Mouse (Mus musculus): Measurements from ENCODE around the gene Jakmip3. TPM values are rescaled to one million over a fixed set of nuclear protein-coding genes. Genes with fewer than 3 reads are reported as not detected.

Gene Jakmip3
- polyA plus RNA-seq, 1 experiment from 2014 or later: not detected

DNA sequence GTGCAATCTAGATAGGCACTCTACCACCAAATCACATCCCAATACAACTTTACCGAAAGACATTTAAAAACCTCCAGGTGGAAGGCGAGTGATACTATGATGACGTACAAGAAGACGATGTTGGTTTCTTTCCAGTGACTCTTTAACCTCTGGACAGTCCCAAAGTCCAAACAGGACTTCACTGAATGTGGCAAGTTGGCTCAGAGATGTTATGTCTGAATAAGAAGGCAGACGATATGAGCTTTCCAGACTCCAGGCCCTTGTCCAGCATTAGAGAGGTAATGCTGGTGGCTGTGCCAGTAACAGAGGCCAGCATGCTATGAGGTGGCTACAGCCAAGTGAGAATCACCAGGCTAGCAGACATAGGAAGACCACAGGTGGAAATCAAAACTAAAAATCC, 23.2 kb downstream of the Jakmip3 start:
- Histone ChIP-seq H3K4me2 (ENCODE audit: low read depth, low read length) (no peak overlapping the region), H3K4me1 (ENCODE audit: control insufficient read depth, low read depth, low read length) (no peaks in the 10 kb centered on the region), H3K27me3 (ENCODE audit: control insufficient read depth, insufficient read depth, low read depth, low read length) (no peaks in the 10 kb centered on the region), H3K36me3 (ENCODE audit: control insufficient read depth, insufficient read depth) (no peaks in the 10 kb centered on the region), H3K27ac (ENCODE audit: low read length) (no peak overlapping the region), H3K4me3 (ENCODE audit: low read depth, low read length) (no peak overlapping the region), H3K9ac (ENCODE audit: low read depth, low read length) (no peak overlapping the region), H3K9me3 (replicated peaks; ENCODE audit: control insufficient read depth, low read length) (no peaks in the 10 kb centered on the region)
- 64% methylated on average over 5 of the region's 5 CpGs for WGBS (ENCODE audit: insufficient replicate concordance)
- no peak for ATAC-seq (ENCODE audit: low read depth)

DNA sequence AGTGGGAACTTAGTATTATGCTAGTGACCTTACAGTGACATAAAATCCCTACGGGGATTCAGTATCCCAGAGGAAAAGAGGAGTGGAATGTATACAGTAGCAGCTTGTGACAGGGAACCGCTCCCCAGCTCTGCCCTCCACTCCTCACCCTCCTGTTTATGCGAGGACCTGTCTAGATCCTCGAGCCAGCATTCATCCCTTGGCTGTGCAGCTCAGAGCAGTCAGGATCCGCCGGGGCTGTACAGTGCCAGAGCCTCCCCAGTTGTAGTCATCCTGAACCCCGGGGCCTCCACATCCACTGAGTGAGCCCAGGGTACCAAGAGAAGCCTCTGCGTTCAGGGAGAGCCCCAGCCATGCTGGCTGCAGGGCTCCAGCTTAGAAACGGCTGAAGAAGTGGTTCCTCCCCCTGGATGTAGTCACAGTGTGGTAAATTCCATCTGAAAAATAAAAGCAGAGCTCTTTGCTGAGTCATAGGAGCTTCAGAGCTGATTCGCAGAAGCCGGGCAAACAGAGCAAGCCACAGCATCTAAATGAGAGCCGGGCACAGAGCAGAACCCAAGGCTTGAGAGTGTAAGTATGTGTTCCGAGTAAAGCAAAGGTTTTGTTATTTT, 27.6 kb downstream of the Jakmip3 start:
- Histone ChIP-seq H3K9me3 (replicated peaks; ENCODE audit: control insufficient read depth, low read length) (no peaks in the 10 kb centered on the region), H3K4me2 (ENCODE audit: low read depth, low read length) (no peak overlapping the region), H3K27ac (ENCODE audit: low read length) (no peak overlapping the region), H3K9ac (ENCODE audit: low read depth, low read length) (no peak overlapping the region), H3K4me1 (ENCODE audit: control insufficient read depth, low read depth, low read length) (no peaks in the 10 kb centered on the region), H3K36me3 (ENCODE audit: control insufficient read depth, insufficient read depth) (no peaks in the 10 kb centered on the region), H3K4me3 (ENCODE audit: low read depth, low read length) (no peak overlapping the region), H3K27me3 (ENCODE audit: control insufficient read depth, insufficient read depth, low read depth, low read length) (no peaks in the 10 kb centered on the region)
- WGBS (ENCODE audit: insufficient replicate concordance): 50% methylated on average over 13 of the region's 13 CpGs
- no peak for ATAC-seq (ENCODE audit: low read depth)

DNA sequence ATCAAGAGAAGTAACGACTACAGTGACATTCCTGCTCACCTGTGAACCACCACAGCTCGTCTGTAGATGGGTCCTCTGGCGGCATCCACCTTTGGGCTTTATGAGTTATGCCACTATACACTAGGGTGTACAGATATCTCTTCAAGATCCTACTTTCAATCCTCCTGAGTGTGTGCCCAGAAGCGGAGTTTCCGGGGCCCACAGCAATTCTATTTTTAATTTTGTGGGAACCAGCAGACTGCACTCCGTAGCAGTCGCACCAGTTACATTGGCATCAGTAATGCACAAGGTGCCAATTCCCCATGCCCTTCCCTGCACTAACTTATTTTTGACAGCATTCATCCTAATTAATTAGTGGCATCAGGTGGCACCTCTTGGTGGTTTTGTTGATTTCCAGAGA, 37.0 kb downstream of the Jakmip3 start:
- Histone ChIP-seq H3K27ac (ENCODE audit: low read length) (no peak overlapping the region), H3K4me1 (ENCODE audit: control insufficient read depth, low read depth, low read length) (no peaks in the 10 kb centered on the region), H3K27me3 (ENCODE audit: control insufficient read depth, insufficient read depth, low read depth, low read length) (no peaks in the 10 kb centered on the region; the same call in 1 of the 2 replicates), H3K9me3 (replicated peaks; ENCODE audit: control insufficient read depth, low read length) (no peaks in the 10 kb centered on the region), H3K9ac (ENCODE audit: low read depth, low read length) (no peak overlapping the region), H3K4me3 (ENCODE audit: low read depth, low read length) (no peak overlapping the region), H3K36me3 (ENCODE audit: control insufficient read depth, insufficient read depth) (no peaks in the 10 kb centered on the region), H3K4me2 (ENCODE audit: low read depth, low read length) (no peak overlapping the region)
- ATAC-seq (ENCODE audit: low read depth): no peak
- WGBS (ENCODE audit: insufficient replicate concordance): 66% methylated on average over 7 of the region's 7 CpGs

DNA sequence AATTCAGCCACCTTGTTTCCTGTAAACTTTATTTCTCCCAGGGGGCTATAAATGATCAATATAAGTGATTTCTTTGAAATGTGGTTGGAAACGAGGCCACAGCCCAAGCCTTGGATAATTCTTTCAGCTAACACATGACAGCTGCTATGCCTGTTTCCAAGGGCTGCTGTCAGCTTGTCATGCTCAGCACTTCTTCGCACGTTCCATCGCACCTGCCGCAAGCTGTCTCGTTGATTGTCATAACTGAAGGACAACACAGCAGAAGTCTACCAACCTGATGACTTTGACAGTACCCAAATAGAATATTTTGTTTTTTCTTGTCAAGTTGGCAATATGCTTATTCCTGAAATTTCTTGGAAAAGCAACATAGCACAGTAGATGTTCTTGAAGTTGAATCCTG, 44.0 kb downstream of the Jakmip3 start:
- H3K9me3 ChIP-seq (replicated peaks; ENCODE audit: control insufficient read depth, low read length): no peaks in the 10 kb centered on the region
- H3K27ac ChIP-seq (ENCODE audit: low read length): no peak overlapping the region
- WGBS (ENCODE audit: insufficient replicate concordance): 67% methylated on average over 6 of the region's 6 CpGs

DNA sequence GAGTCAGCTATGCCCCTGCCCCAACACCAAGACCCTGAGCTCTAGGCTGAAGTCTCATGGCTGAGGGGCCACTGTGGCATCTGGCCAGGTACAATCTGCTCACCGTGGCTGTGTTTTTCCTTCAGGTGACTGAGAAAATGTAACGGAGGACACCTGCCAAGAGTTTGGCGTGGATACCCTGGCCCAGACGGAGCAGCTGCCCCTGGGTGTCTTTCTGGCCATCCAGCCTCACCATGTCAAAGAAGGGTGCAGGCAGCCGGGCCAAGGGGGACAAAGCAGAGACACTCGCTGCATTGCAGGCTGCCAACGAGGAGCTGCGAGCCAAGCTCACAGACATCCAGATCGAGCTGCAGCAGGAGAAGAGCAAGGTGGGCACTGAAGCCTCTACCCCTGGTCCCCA, 48.6 kb downstream of the Jakmip3 start:
- no peaks in the 10 kb centered on the region for H3K36me3 ChIP-seq (ENCODE audit: control insufficient read depth, insufficient read depth)
- no peak overlapping the region for H3K4me2 ChIP-seq (ENCODE audit: low read depth, low read length)
- H3K4me1 ChIP-seq (ENCODE audit: control insufficient read depth, low read depth, low read length): no peaks in the 10 kb centered on the region
- ATAC-seq (ENCODE audit: low read depth): no peak
- no peak overlapping the region for H3K9ac ChIP-seq (ENCODE audit: low read depth, low read length)
- H3K4me3 ChIP-seq (ENCODE audit: low read depth, low read length): no peak overlapping the region
- H3K27ac ChIP-seq (ENCODE audit: low read length): no peak overlapping the region
- H3K9me3 ChIP-seq (replicated peaks; ENCODE audit: control insufficient read depth, low read length): no peaks in the 10 kb centered on the region
- no peaks in the 10 kb centered on the region for H3K27me3 ChIP-seq (ENCODE audit: control insufficient read depth, insufficient read depth, low read depth, low read length)
- 70% methylated on average over 9 of the region's 9 CpGs for WGBS (ENCODE audit: insufficient replicate concordance)

More for the DNA sequence above, 44.0 kb downstream of the Jakmip3 start:
- H3K4me1 ChIP-seq (ENCODE audit: control insufficient read depth, low read depth, low read length): no peaks in the 10 kb centered on the region
- H3K4me3 ChIP-seq (ENCODE audit: low read depth, low read length): no peak overlapping the region
- no peak overlapping the region for H3K9ac ChIP-seq (ENCODE audit: low read depth, low read length)
- H3K27me3 ChIP-seq (ENCODE audit: control insufficient read depth, insufficient read depth, low read depth, low read length): no peaks in the 10 kb centered on the region
- ATAC-seq (ENCODE audit: low read depth): no peak
- H3K4me2 ChIP-seq (ENCODE audit: low read depth, low read length): no peak overlapping the region
- H3K36me3 ChIP-seq (ENCODE audit: control insufficient read depth, insufficient read depth): no peaks in the 10 kb centered on the region

DNA sequence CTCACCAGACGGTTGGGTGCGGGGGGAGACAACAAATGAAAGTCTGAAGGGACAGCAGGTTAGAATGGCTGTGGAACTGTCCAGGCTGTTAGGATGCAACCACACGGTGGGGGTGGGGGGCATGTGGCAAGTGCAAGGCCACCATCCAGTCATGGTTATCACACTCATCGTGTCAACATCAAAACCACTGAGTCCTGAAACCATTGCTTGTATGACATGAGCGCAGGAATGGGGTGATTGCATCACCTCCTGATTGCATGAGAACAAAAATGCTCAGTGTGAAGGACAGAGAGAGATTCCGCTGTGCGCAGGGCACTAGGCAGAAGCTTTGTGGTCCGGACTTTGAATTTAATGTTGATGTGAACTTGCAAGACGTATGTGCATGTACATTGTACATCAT, 62.2 kb downstream of the Jakmip3 start:
- no peaks in the 10 kb centered on the region for H3K36me3 ChIP-seq (ENCODE audit: control insufficient read depth, insufficient read depth)
- no peak overlapping the region for H3K27ac ChIP-seq (ENCODE audit: low read length)
- H3K27me3 ChIP-seq (ENCODE audit: control insufficient read depth, insufficient read depth, low read depth, low read length): no peaks in the 10 kb centered on the region
- H3K4me2 ChIP-seq (ENCODE audit: low read depth, low read length): no peak overlapping the region
- H3K9ac ChIP-seq (ENCODE audit: low read depth, low read length): no peak overlapping the region
- 64% methylated on average over 9 of the region's 9 CpGs for WGBS (ENCODE audit: insufficient replicate concordance)
- no peaks in the 10 kb centered on the region for H3K9me3 ChIP-seq (replicated peaks; ENCODE audit: control insufficient read depth, low read length)
- no peaks in the 10 kb centered on the region for H3K4me1 ChIP-seq (ENCODE audit: control insufficient read depth, low read depth, low read length)
- no peak for ATAC-seq (ENCODE audit: low read depth)
- no peak overlapping the region for H3K4me3 ChIP-seq (ENCODE audit: low read depth, low read length)

DNA sequence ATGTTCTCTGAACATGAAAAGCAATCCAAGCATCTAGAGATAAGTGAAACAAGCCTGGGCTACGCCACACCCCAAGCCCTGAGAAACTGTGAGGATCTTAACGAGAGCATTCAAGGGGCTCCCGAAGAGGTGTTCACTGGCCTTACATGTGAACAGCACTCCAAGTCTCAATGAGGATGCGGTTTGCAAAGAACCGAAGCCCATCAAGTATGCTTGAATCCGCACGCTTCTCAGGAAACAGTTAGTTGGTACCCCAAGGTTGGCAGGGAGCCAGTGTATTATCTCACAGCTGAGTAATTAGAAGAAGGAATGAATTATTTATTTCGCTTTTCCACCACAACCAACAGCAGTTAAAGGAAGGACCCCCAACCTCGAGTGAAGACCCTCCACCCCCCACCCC, 62.7 kb downstream of the Jakmip3 start:
- 64% methylated on average over 9 of the region's 9 CpGs for WGBS (ENCODE audit: insufficient replicate concordance)
- Histone ChIP-seq H3K4me1 (ENCODE audit: control insufficient read depth, low read depth, low read length) (no peaks in the 10 kb centered on the region), H3K9me3 (replicated peaks; ENCODE audit: control insufficient read depth, low read length) (no peaks in the 10 kb centered on the region), H3K9ac (ENCODE audit: low read depth, low read length) (no peak overlapping the region), H3K4me2 (ENCODE audit: low read depth, low read length) (no peak overlapping the region), H3K4me3 (ENCODE audit: low read depth, low read length) (no peak overlapping the region), H3K27me3 (ENCODE audit: control insufficient read depth, insufficient read depth, low read depth, low read length) (no peaks in the 10 kb centered on the region), H3K27ac (ENCODE audit: low read length) (no peak overlapping the region), H3K36me3 (ENCODE audit: control insufficient read depth, insufficient read depth) (no peaks in the 10 kb centered on the region)
- no peak for ATAC-seq (ENCODE audit: low read depth)

DNA sequence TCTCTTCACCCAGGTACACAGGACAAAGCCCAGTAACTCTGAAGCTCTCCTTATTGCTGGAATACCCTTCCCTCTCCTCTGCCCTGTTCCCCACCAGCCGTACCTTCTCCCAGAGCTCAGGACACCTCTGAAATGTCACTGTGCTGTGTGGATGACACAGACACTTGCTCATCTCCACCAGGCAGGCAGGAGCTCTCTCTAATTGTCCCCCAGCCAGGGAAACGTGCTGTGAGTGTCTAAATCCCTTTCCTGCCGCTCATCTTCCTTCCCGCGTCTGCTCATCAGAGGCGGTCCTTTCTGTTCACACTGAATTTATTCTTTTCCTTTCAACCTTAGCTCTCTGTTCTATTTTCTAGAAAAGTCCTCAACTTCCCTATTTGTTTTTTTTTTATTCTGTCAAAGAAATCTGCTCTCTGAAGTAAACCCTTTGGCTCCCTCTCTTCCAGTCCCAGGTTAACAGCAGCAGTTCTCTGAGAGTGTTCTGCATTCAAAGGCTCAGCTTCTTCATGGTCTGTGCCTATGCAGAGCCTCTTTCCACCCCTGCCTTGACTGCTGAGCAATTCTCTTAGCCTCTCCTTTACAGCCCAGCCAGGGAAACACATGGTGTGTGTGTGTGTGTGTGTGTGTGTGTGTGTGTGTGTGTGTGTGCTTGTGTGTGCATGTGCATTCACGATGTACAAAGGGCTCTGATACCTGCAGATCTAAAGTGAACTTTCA, 69.4 kb downstream of the Jakmip3 start:
- H3K36me3 ChIP-seq (ENCODE audit: control insufficient read depth, insufficient read depth): no peaks in the 10 kb centered on the region
- WGBS (ENCODE audit: insufficient replicate concordance): 53% methylated on average over 7 of the region's 7 CpGs

DNA sequence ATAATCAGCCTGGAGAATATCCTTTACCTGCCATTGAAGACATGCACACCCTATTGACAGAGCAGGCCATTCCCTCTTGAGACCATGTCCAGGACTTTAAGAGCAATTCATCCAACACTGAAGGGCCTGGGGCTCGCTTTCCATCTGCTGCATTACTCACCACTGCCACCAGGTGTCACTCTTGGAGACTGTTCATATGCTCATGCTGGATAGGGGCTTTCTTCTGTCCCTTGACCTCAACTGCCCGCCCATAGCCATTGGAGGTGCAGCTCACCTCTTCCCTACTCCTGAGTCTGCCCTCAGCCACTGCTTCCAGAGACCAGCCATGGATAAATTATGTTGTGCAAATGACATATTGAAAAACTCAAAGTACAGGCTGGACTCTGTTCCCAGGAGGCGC, 70.5 kb downstream of the Jakmip3 start:
- WGBS (ENCODE audit: insufficient replicate concordance): 26% methylated on average over 3 of the region's 3 CpGs

More for the DNA sequence above, 69.4 kb downstream of the Jakmip3 start:
- H3K27me3 ChIP-seq (ENCODE audit: control insufficient read depth, insufficient read depth, low read depth, low read length): no peaks in the 10 kb centered on the region
- no peak for ATAC-seq (ENCODE audit: low read depth)
- no peak overlapping the region for H3K4me2 ChIP-seq (ENCODE audit: low read depth, low read length)
- no peak overlapping the region for H3K4me3 ChIP-seq (ENCODE audit: low read depth, low read length)
- no peak overlapping the region for H3K27ac ChIP-seq (ENCODE audit: low read length)
- H3K4me1 ChIP-seq (ENCODE audit: control insufficient read depth, low read depth, low read length): no peaks in the 10 kb centered on the region
- H3K9ac ChIP-seq (ENCODE audit: low read depth, low read length): no peak overlapping the region
- H3K9me3 ChIP-seq (replicated peaks; ENCODE audit: control insufficient read depth, low read length): no peaks in the 10 kb centered on the region

More for the DNA sequence above, 70.5 kb downstream of the Jakmip3 start:
- H3K36me3 ChIP-seq (ENCODE audit: control insufficient read depth, insufficient read depth): no peaks in the 10 kb centered on the region
- no peaks in the 10 kb centered on the region for H3K27me3 ChIP-seq (ENCODE audit: control insufficient read depth, insufficient read depth, low read depth, low read length)
- no peak overlapping the region for H3K9ac ChIP-seq (ENCODE audit: low read depth, low read length)
- no peak overlapping the region for H3K27ac ChIP-seq (ENCODE audit: low read length)
- no peaks in the 10 kb centered on the region for H3K9me3 ChIP-seq (replicated peaks; ENCODE audit: control insufficient read depth, low read length)
- H3K4me3 ChIP-seq (ENCODE audit: low read depth, low read length): no peak overlapping the region
- no peak for ATAC-seq (ENCODE audit: low read depth)
- no peak overlapping the region for H3K4me2 ChIP-seq (ENCODE audit: low read depth, low read length)
- no peaks in the 10 kb centered on the region for H3K4me1 ChIP-seq (ENCODE audit: control insufficient read depth, low read depth, low read length)
